Mouse (Mus musculus) thymus, adult 2 months (tissue): ENCODE measurements around the gene Olfr684.

Experiments
- CTCF ChIP-seq: fragments of 200-500 bp; IDR thresholded peaks from 2 replicates; pipeline ENCODE4 v1.5.1; 2012; ENCODE audit warnings: mild to moderate bottlenecking, control low read depth, low read length, moderate library complexity, borderline replicate concordance; ENCODE audit not compliant: control insufficient read depth, poor library complexity, insufficient read depth; ENCODE audit errors: extremely low read depth
- POLR2A ChIP-seq: fragments of 200-500 bp; IDR thresholded peaks from 2 replicates; pipeline ENCODE4 v1.6.1; 2012; ENCODE audit warnings: mild to moderate bottlenecking, low read length, control low read depth, moderate library complexity; ENCODE audit not compliant: control insufficient read depth, poor library complexity, insufficient read depth; ENCODE audit errors: extremely low read depth

DNA sequence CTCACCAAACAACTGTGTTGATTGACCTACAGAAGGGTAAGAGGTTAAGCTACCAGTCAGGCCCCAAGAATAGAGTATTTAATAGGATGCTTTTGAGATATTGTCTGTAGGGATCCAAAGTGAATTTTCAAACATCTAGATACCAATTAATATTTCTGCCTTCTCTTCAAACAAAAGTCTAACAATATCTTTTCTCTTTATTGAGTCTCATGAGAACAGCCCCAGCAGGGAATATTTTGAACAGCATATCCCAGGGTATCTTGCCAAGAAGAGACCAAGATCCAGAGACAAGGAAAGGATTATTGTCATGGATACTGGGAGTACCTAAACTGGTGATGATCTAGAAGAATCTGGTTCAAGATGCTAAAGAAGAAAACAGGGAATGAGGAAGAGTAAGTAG is 43.9 kb upstream of the Olfr684 start, which contains the start of gene Olfr686:
- TF ChIP-seq CTCF (no peak), POLR2A (no peak)
